Mouse (Mus musculus) frontal cortex, postnatal 14 days (tissue): ENCODE measurements around the gene Olfr391-ps.

Experiments
- DNase-seq, 2 experiments: peaks; one replicate each; pipeline ENCODE4 v3.0.0; 2022; ENCODE audit warnings: low spot score in 2 of 2

The Olfr391-ps gene

DNA sequence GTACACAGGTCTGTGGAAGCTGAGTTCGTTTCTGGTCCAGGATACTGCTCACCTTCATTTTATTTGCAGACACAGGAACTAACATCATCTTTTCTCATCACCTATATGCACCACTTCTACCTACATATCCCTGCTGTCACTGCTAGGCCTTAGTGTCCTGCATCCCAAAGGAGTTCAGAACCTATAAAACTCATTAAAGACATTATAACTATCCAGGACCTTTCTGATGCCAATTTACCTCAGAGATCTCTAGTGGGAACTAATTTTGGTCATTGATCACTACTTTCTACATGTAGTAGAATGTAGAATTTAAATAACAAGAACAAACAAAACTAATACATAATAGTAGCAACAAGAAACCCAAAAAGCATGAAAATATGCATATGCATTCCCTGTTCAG lies at the start of gene Olfr391-ps:
TSS of gene Olfr391-ps (minus strand) at position 101 of the 400 bp plus-strand sequence.
- DNase-seq: no peak

DNA sequence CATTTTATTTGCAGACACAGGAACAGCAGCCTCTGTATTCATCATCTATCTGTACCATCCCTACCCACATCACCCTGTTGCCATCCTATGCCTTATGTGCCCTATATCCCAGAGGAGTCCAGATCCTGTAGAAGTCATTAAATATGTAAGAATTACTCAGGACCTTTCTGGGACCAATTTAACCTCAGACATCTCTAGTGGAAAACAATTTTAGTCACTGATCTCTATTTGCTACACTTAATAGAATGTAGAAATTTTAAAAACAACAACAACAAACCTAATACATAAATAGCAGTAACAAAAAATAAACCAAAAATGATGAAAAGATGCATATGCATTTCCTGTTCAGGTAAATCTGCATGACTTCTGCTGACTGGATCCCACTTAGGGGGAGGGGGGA lies 48.5 kb upstream of the Olfr391-ps start, which contains the start of gene Olfr393:
TSS of gene Olfr393 (minus strand) at position 101 of the 400 bp plus-strand sequence.
- no peak for DNase-seq

DNA sequence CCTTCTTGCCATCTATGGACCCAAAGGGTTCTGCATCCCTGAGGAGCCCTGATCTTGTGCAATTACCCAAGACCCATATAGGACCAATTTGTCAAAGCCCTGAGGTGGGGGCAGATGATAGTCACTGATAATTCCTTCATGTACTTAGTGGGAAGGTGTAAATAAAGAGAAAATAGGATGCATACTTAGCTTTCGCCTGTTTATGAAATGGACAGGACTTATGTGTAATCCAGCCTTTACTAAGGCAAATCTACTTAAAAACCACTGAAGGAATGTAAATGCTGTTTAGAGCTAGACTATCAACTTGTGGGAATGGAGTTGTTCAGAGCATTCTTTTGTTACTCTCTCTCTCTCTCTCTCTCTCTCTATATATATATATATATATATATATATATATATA lies 14.1 kb upstream of the Olfr391-ps start, which contains the start of gene Olfr392:
TSS of gene Olfr392 (minus strand) at position 101 of the 400 bp plus-strand sequence.
- no peak for DNase-seq

DNA sequence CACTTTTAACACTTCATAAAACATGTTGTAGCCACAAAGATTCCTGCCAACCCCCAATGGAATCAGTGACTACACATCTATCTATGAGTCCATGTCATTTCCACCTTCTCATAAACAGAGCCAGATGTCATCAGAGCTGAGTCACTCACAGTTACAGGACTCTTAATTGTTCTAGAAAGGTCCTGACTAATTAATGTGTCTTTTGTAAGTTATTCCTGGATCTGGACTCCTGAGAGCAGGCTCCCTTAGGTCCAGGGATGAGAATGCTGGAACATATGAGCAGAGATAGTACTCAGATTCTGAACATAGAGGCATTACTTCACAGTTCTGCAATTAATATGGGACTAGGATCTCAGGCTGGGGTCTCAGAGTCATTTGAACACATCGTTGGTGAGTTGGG lies 20.2 kb downstream of the Olfr391-ps start, which contains the start of gene Olfr390:
TSS of gene Olfr390 (plus strand) at position 301 of the 400 bp plus-strand sequence.
- DNase-seq: no peak

DNA sequence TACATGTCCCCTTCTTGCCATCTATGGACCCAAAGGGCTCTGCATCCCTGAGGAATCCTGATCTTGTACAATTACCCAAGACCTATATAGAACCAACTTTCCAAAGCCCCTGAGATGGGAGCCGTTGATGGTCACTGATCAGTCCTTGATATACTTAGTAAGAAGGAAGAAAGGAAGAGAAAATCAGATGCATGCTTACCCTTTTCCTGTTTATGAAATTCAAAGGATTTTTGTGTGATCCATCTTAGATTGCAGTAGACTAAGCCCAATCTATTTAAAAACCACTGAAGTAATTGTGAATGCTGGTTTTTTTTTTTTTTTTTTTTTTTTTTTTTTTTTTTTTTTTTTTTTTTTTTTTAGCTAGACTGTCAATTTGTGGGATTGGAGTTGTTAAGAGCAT lies 22.2 kb downstream of the Olfr391-ps start, which contains the start of gene Olfr389:
TSS of gene Olfr389 (minus strand) at position 101 of the 400 bp plus-strand sequence.
- DNase-seq: no peak

DNA sequence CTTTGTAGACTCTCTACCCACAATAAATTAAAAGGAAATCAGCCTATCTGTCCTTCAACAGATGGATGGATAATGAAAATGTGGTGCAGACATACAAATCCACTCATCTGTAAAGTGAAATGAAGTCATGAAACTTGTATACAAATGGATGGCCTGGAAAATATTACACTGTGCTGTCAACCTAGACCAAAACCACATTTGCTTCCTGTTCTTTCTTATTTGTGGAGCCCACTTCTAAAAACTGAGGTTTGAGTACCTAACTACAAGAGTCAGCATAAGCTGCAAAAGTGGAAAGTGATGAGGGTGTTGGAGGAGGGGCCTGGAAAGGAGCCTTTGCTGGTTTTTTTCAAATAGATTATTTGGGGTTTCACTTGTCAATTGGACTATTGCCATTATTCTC lies 43.7 kb downstream of the Olfr391-ps start:
- no peak for DNase-seq
